Mouse (Mus musculus) intestine, embryonic 14.5 days (tissue): Measurements from ENCODE around the gene Sfmbt2. TPM values are rescaled to one million over a fixed set of nuclear protein-coding genes. Genes with fewer than 3 reads are reported as not detected.

Experiments used
- ATAC-seq: fragments of 200-750 bp; cut with Nextera tagmentation; replicated peaks from 2 replicates; pipeline ENCODE4 v1.8.0; 2017; ENCODE audit warnings: low read depth, moderate number of reproducible peaks, moderate TSS enrichment, moderate library complexity; ENCODE audit not compliant: low FRiP score, low TSS enrichment
- DNase-seq: peaks from one replicate; pipeline ENCODE4 v3.0.0-alpha.2; 2018; ENCODE audit warnings: low spot score
- H3K27ac ChIP-seq: fragments of 300-500 bp; sonication (generic); 2 replicates; pipeline ENCODE4 v1.5.1; 2014; ENCODE audit warnings: low read depth, mild to moderate bottlenecking, control low read depth
- H3K27me3 ChIP-seq: fragments of 300-500 bp; sonication (generic); replicated peaks from 2 replicates; pipeline ENCODE4 v1.6.1; 2014; ENCODE audit warnings: low read length, control low read depth; ENCODE audit not compliant: control insufficient read depth, insufficient read depth
- H3K36me3 ChIP-seq: fragments of 300-500 bp; sonication (generic); 2 replicates; pipeline ENCODE4 v1.6.1; 2014; ENCODE audit warnings: low read length, control low read depth; ENCODE audit not compliant: control insufficient read depth, insufficient read depth
- H3K4me1 ChIP-seq: fragments of 300-500 bp; sonication (generic); replicated peaks from 2 replicates; pipeline ENCODE4 v1.6.1; 2014; ENCODE audit warnings: low read length, control low read depth, mixed read lengths; ENCODE audit not compliant: control insufficient read depth, insufficient read depth
- H3K4me2 ChIP-seq: fragments of 300-500 bp; sonication (generic); 2 replicates; pipeline ENCODE4 v1.6.1; 2014; ENCODE audit warnings: low read length
- H3K4me3 ChIP-seq: fragments of 300-500 bp; sonication (generic); 2 replicates; pipeline ENCODE4 v1.5.1; 2014; ENCODE audit warnings: low read depth, low read length, control low read depth, mixed read lengths
- H3K9ac ChIP-seq: fragments of 300-500 bp; sonication (generic); 2 replicates; pipeline ENCODE4 v1.6.1; 2014; ENCODE audit warnings: mild to moderate bottlenecking, low read length
- H3K9me3 ChIP-seq: fragments of 300-500 bp; sonication (generic); 2 replicates; pipeline ENCODE4 v1.6.1; 2016; ENCODE audit warnings: low read length, control low read depth; ENCODE audit not compliant: control insufficient read depth
- WGBS: fragments of 180-500 bp; shearing (Covaris S2); extraction: QIAGEN DNeasy Blood & Tissue Kit; methylation state at CpG from one replicate; pipeline ENCODE4 v1.1.7; 2014; 5-methylcytosine and 5-hydroxymethylcytosine counted together
- polyA plus RNA-seq: library from polyadenylated mRNA; unstranded; fragments of >200 nt; fragmentation: Nextera tagmentation; extraction: Ambion mirVana; gene quantifications from 2 replicates; pipeline ENCODE4 v1.2.1, GENCODE M21; 2014

Gene Sfmbt2
- polyA plus RNA-seq, 1 experiment from 2014 or later, result 1.6 TPM

- Histone ChIP-seq H3K4me3 (no peak overlapping the region), H3K9me3 (no peaks in the 10 kb centered on the region), H3K9ac (no peak overlapping the region), H3K27ac (no peak overlapping the region), H3K27me3 (peaks cover 48% of the 10 kb centered on the region), H3K36me3 (no peaks in the 10 kb centered on the region), H3K4me2 (no peak overlapping the region), H3K4me1 (no peaks in the 10 kb centered on the region; the same call in 1 of the 2 replicates)
- ATAC-seq (no peak), DNase-seq (no peak)
- 36% methylated on average over 2 of the region's 2 CpGs for WGBS
Measured at GRCm38 (mm10) chr2:10366284-10366683, 4.0 kb upstream of the Sfmbt2 start.

DNA sequence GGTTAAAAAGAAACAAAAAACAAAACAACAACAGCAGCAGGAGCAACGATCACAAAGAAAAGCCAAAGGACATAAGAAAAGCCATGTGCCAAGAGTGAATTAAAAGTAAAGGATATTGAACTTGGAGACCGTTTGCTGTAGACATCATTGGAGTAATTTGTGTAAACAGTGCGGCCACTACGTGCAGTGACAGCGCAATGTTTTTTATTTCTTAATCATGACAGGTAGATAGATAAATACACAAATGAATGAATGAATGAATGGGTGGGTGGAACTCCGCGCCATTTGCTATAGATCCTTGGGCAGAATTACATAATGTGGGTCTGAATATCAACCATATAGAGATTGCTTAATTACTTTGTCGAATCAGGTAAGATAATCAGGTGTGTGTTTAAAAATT is 634 bp upstream of the Sfmbt2 start:
- whole genome bisulfite sequencing, result 5% methylated on average over 8 of the region's 8 CpGs

GRCm38 (mm10) chr2:10370687-10371458 is 563 bp downstream of the Sfmbt2 start:
- no peaks in the 10 kb centered on the region for H3K9me3 ChIP-seq
- no peak overlapping the region for H3K27ac ChIP-seq
- DNase-seq (peak; percentile 72), ATAC-seq (no peak)
- H3K36me3 ChIP-seq, result no peaks in the 10 kb centered on the region
- H3K9ac ChIP-seq, result no peak overlapping the region
- 2% methylated on average over 26 of the region's 26 CpGs for WGBS
- no peak overlapping the region for H3K4me2 ChIP-seq
- peaks cover 10% of the 10 kb centered on the region; the same call in 1 of the 2 replicates for H3K4me1 ChIP-seq
- H3K27me3 ChIP-seq, result peaks cover 75% of the 10 kb centered on the region
- H3K4me3 ChIP-seq, result no peak overlapping the region

More for the DNA sequence above, 634 bp upstream of the Sfmbt2 start:
- no peaks in the 10 kb centered on the region for H3K9me3 ChIP-seq
- H3K4me3 ChIP-seq, result no peak overlapping the region
- peaks cover 63% of the 10 kb centered on the region for H3K27me3 ChIP-seq
- peaks cover 10% of the 10 kb centered on the region; the same call in 1 of the 2 replicates for H3K4me1 ChIP-seq
- H3K9ac ChIP-seq, result no peak overlapping the region
- ATAC-seq (no peak), DNase-seq (no peak)
- H3K36me3 ChIP-seq, result no peaks in the 10 kb centered on the region
- no peak overlapping the region for H3K4me2 ChIP-seq
- H3K27ac ChIP-seq, result no peak overlapping the region

DNA sequence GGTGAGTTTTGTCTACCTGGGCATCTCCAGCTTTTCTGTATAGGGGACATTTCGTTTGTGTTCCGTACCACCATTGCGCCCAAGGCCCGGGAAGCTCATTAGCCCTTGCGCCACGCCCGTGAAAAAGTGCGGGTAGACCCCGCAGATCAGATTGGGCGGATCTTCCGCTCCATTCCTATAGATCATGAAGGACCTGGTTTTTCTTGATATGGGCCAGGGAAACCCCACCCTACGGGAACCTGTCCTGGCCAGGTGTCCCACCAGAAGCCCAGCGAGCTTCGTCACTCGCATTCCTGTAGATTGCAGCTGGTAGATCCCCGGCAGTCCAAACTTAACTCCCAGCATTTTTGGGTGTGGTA is 1.1 kb downstream of the Sfmbt2 start:
- Histone ChIP-seq H3K4me3 (no peak overlapping the region), H3K27ac (no peak overlapping the region), H3K4me1 (peaks cover 10% of the 10 kb centered on the region; the same call in 1 of the 2 replicates), H3K9me3 (no peaks in the 10 kb centered on the region), H3K36me3 (no peaks in the 10 kb centered on the region), H3K4me2 (no peak overlapping the region), H3K9ac (no peak overlapping the region), H3K27me3 (peaks cover 80% of the 10 kb centered on the region)
- DNase-seq (peak; percentile 71), ATAC-seq (no peak)
- WGBS, result 3% methylated on average over 16 of the region's 16 CpGs

- Histone ChIP-seq H3K9me3 (no peaks in the 10 kb centered on the region), H3K9ac (no peak overlapping the region), H3K4me1 (peaks cover 10% of the 10 kb centered on the region; the same call in 1 of the 2 replicates), H3K4me3 (peak overlapping the region; percentile 62), H3K36me3 (no peaks in the 10 kb centered on the region), H3K27ac (no peak overlapping the region), H3K27me3 (peaks cover 80% of the 10 kb centered on the region), H3K4me2 (peak overlapping the region; percentile 100)
- WGBS, result 1% methylated on average over 13 of the region's 18 CpGs
- ATAC-seq (no peak), DNase-seq (peak; percentile 53)
Measured at GRCm38 (mm10) chr2:10371899-10372298, 1.6 kb downstream of the Sfmbt2 start.

GRCm38 (mm10) chr2:10372321-10372723 is 2.0 kb downstream of the Sfmbt2 start:
- under 1% methylated on average over 31 of the region's 31 CpGs for WGBS
- peak overlapping the region; percentile 62 for H3K4me3 ChIP-seq
- peaks cover 10% of the 10 kb centered on the region; the same call in 1 of the 2 replicates for H3K4me1 ChIP-seq
- H3K9ac ChIP-seq, result peak overlapping the region; percentile 43
- peak; percentile 88 for DNase-seq
- no peaks in the 10 kb centered on the region for H3K9me3 ChIP-seq
- H3K27ac ChIP-seq, result no peak overlapping the region
- peak; percentile 75 for ATAC-seq
- no peaks in the 10 kb centered on the region for H3K36me3 ChIP-seq
- peaks cover 76% of the 10 kb centered on the region for H3K27me3 ChIP-seq
- peak overlapping the region; percentile 100 for H3K4me2 ChIP-seq

DNA sequence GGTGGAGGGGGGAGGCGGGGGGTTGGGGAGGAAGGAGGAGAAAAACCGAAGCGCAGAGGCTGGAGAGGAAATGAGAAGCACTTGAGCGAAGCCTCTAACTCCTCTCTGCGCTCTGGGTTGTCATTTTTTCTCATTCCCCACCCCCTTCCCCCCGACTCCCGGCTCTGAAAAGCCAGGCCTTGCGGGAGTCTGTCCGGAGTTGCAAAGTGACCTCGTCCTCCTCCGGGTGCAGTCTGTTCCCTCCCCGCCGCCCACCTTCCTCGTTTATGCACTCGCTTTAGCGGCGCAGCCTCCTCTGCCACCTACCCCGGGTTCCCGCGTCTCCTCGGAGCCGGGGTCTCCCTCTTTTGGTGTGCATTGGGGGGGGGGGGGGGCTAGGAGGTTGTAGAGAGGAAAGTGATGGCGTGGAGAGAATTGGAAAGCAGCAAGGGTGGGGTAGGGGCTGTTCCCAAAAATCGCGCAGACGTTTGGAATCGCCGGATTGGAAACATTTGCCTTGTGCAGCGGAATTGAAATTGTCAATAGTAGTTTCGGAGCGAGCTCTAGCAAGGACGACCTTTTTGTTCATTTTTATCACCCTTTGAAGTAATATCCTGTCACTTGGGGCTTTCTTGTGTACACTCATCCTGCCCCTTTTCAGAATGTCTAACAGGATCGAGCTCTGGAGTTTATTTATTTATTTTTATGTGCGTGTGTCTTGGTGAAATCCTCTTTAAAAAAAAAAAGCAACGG is 2.6 kb downstream of the Sfmbt2 start:
- Histone ChIP-seq H3K27me3 (peaks cover 72% of the 10 kb centered on the region), H3K9ac (peak overlapping the region; percentile 43), H3K4me2 (peak overlapping the region; percentile 100), H3K4me1 (peaks cover 10% of the 10 kb centered on the region; the same call in 1 of the 2 replicates), H3K27ac (no peak overlapping the region), H3K4me3 (peak overlapping the region; percentile 62), H3K9me3 (no peaks in the 10 kb centered on the region), H3K36me3 (no peaks in the 10 kb centered on the region)
- WGBS, result under 1% methylated on average over 33 of the region's 35 CpGs
- ATAC-seq (peak; percentile 0; the same call in 1 of the 2 replicates), DNase-seq (peak; percentile 78)

DNA sequence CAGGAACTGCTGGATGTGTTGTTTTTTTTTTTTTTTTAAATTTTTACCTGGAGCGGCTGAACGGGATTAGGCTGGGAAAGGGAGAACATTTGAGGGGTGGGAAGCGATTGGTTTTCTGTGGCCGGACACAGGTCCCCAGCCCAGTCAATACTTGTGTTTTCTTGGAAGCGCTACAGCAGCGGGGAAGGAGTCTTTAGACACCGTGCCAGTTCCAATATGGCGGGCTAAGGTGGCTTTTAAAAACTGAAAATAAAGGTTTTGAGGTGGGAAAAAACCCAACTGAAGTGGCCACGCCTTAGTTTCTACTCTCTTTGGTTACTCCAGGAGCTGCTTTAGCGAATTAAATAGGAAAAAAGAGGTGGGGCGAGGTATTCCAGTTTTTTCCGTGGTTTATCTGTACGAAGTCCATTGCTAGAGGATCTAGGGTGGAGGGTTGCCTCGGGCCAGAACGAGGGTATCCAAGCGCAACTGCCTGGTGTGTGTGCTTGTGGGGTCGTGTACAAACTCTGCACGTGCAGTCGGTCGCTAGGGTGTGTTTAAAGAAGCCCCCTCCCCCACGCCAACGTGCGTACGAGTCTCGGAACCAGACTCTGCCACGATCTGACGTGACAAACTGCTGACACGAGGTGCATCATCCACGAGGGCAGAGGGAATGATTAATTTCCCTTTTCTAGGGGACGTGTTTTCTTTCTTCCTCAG is 3.3 kb downstream of the Sfmbt2 start:
- Histone ChIP-seq H3K27me3 (peaks cover 65% of the 10 kb centered on the region), H3K9me3 (no peaks in the 10 kb centered on the region), H3K4me2 (peak overlapping the region; percentile 100), H3K4me1 (peaks cover 10% of the 10 kb centered on the region; the same call in 1 of the 2 replicates), H3K9ac (peak overlapping the region; percentile 43; the same call in 1 of the 2 replicates), H3K27ac (no peak overlapping the region), H3K36me3 (no peaks in the 10 kb centered on the region), H3K4me3 (peak overlapping the region; percentile 62)
- ATAC-seq (0 out of 2 replicates have a peak, but pooled peaks have one; percentile 16), DNase-seq (peak; percentile 70)
- under 1% methylated on average over 30 of the region's 30 CpGs for WGBS
